In genomic region chr8:39297548-39298306, GRCm38 (mm10) we compare ENCODE assay signal across 9 mouse cellular contexts.
DNase-seq lines count a peak whose midpoint lies in the region; ATAC-seq and TF ChIP-seq lines count a peak whose summit lies in the region.
"Had no signal": no experiment of that assay in that cellular context is flagged by ENCODE, and none has a peak within 500 bp of the region (broad histone marks: within the 10 kb centered on the region; RNA-seq: fewer than 3 reads in every experiment).

No protein-coding gene starts in this region.

- H3K9ac ChIP-seq in hindbrain, postnatal 0 days (replicated peaks; ENCODE audit: low read length): no peak overlapping the region
- no peak overlapping the region for H3K9ac ChIP-seq in kidney, postnatal 0 days (ENCODE audit: low read depth, low read length)
- H3K9ac ChIP-seq in midbrain, embryonic 11.5 days (ENCODE audit: low read length): no peak overlapping the region

- no peaks in the 10 kb centered on the region for H3K9me3 ChIP-seq in hindbrain, embryonic 10.5 days
- no peaks in the 10 kb centered on the region for H3K9me3 ChIP-seq in hindbrain, postnatal 0 days (ENCODE audit: low read length)
- H3K9me3 ChIP-seq in embryonic facial prominence, embryonic 10.5 days: no peaks in the 10 kb centered on the region
- H3K9me3 ChIP-seq in kidney, postnatal 0 days (replicated peaks; ENCODE audit: low read length): no peaks in the 10 kb centered on the region
- no peaks in the 10 kb centered on the region for H3K9me3 ChIP-seq in midbrain, embryonic 11.5 days (ENCODE audit: control insufficient read depth, low read length)

- no peaks in the 10 kb centered on the region for H3K27me3 ChIP-seq in hindbrain, embryonic 10.5 days (ENCODE audit: insufficient read depth, poor library complexity, severe bottlenecking)
- no peaks in the 10 kb centered on the region for H3K27me3 ChIP-seq in hindbrain, postnatal 0 days (ENCODE audit: insufficient read depth, low read length)
- no peaks in the 10 kb centered on the region for H3K27me3 ChIP-seq in embryonic facial prominence, embryonic 10.5 days (replicated peaks; ENCODE audit: low read depth, poor library complexity, severe bottlenecking)
- no peaks in the 10 kb centered on the region for H3K27me3 ChIP-seq in kidney, postnatal 0 days (ENCODE audit: insufficient read depth, low read length)
- no peaks in the 10 kb centered on the region for H3K27me3 ChIP-seq in midbrain, embryonic 11.5 days (ENCODE audit: control insufficient read depth, insufficient read depth, low read length)

- no peak overlapping the region for H3K4me2 ChIP-seq in hindbrain, postnatal 0 days (ENCODE audit: low read depth, low read length)
- peak overlapping the region; percentile 45 for H3K4me2 ChIP-seq in kidney, postnatal 0 days (ENCODE audit: low read length)
- H3K4me2 ChIP-seq in midbrain, embryonic 11.5 days: peak overlapping the region; percentile 8; the same call in 1 of the 2 replicates

- H3K4me3 ChIP-seq in hindbrain, embryonic 10.5 days: 0 out of 2 replicates have a peak overlapping the region, but pooled peaks have one; percentile 6
- H3K4me3 ChIP-seq in hindbrain, postnatal 0 days (ENCODE audit: low read length): no peak overlapping the region
- peak overlapping the region; percentile 36 for H3K4me3 ChIP-seq in embryonic facial prominence, embryonic 10.5 days
- no peak overlapping the region; the same call in 1 of the 2 replicates for H3K4me3 ChIP-seq in kidney, postnatal 0 days (replicated peaks; ENCODE audit: low read depth, low read length)
- H3K4me3 ChIP-seq in midbrain, embryonic 11.5 days (ENCODE audit: low read depth, low read length): no peak overlapping the region; the same call in 1 of the 2 replicates

- no peak for TF ChIP-seq CTCF in hindbrain, postnatal 0 days (IDR thresholded peaks at IDR 0.05; ENCODE audit: low read depth)
- no peak for TF ChIP-seq CTCF in kidney, postnatal 0 days (IDR thresholded peaks at IDR 0.05; ENCODE audit: low read depth)

- 28% methylated on average over 12 of the region's 12 CpGs for WGBS in hindbrain, embryonic 10.5 days
- 30% methylated on average over 12 of the region's 12 CpGs for WGBS in hindbrain, postnatal 0 days
- WGBS in embryonic facial prominence, embryonic 10.5 days: 22% methylated on average over 12 of the region's 12 CpGs
- 6% methylated on average over 12 of the region's 12 CpGs for WGBS in kidney, postnatal 0 days
- WGBS in midbrain, embryonic 11.5 days: 20% methylated on average over 12 of the region's 12 CpGs

- no peak overlapping the region for H3K27ac ChIP-seq in hindbrain, embryonic 10.5 days
- H3K27ac ChIP-seq in hindbrain, postnatal 0 days: no peak overlapping the region
- H3K27ac ChIP-seq in embryonic facial prominence, embryonic 10.5 days (replicated peaks): no peak overlapping the region
- peak overlapping the region; percentile 4; the same call in 1 of the 2 replicates for H3K27ac ChIP-seq in kidney, postnatal 0 days
- no peak overlapping the region for H3K27ac ChIP-seq in midbrain, embryonic 11.5 days (ENCODE audit: low read depth, low read length)

- no peak for ATAC-seq in hindbrain, postnatal 0 days
- ATAC-seq in kidney, postnatal 0 days (replicated peaks; ENCODE audit: low FRiP score, low read depth): no peak
- ATAC-seq in midbrain, embryonic 11.5 days (ENCODE audit: low FRiP score): 0 out of 2 replicates have a peak, but pooled peaks have one; percentile 46

- H3K36me3 ChIP-seq in hindbrain, embryonic 10.5 days: no peaks in the 10 kb centered on the region
- H3K36me3 ChIP-seq in hindbrain, postnatal 0 days (ENCODE audit: insufficient read depth, low read length): no peaks in the 10 kb centered on the region
- H3K36me3 ChIP-seq in embryonic facial prominence, embryonic 10.5 days (replicated peaks): no peaks in the 10 kb centered on the region
- no peaks in the 10 kb centered on the region for H3K36me3 ChIP-seq in kidney, postnatal 0 days (ENCODE audit: insufficient read depth, low read length)
- no peaks in the 10 kb centered on the region for H3K36me3 ChIP-seq in midbrain, embryonic 11.5 days (ENCODE audit: control insufficient read depth, insufficient read depth, low read length)

- DNase-seq in hindbrain, embryonic 10.5 days (ENCODE audit: low spot score): peak; percentile 3
- no peak for DNase-seq in hindbrain, postnatal 0 days (ENCODE audit: low spot score)
- DNase-seq in embryonic facial prominence, embryonic 10.5 days (ENCODE audit: low spot score): peak; percentile 11
- peak; percentile 64 for DNase-seq in kidney, postnatal 0 days (ENCODE audit: low spot score)
- DNase-seq in midbrain, embryonic 11.5 days (ENCODE audit: low spot score, missing footprints): no peak
- DNase-seq in Muller cell, postnatal 12 days (ENCODE audit: inconsistent ontology term): no peak
- DNase-seq in layer of hippocampus, adult 9-10 months (ENCODE audit: low spot score): no peak
- no peak for DNase-seq in layer of hippocampus, postnatal 14 days (ENCODE audit: low spot score in 2 of 2)
- DNase-seq: adrenal gland, postnatal 25 days had no signal

- H3K4me1 ChIP-seq in hindbrain, embryonic 10.5 days (replicated peaks): 0 out of 2 replicates have a peak, but pooled peaks cover 5% of the 10 kb centered on the region
- no peaks in the 10 kb centered on the region for H3K4me1 ChIP-seq in hindbrain, postnatal 0 days (ENCODE audit: insufficient read depth, low read length)
- peaks cover 6% of the 10 kb centered on the region for H3K4me1 ChIP-seq in embryonic facial prominence, embryonic 10.5 days
- H3K4me1 ChIP-seq in kidney, postnatal 0 days (replicated peaks; ENCODE audit: insufficient read depth, low read length): no peaks in the 10 kb centered on the region
- H3K4me1 ChIP-seq in midbrain, embryonic 11.5 days (ENCODE audit: control insufficient read depth, insufficient read depth, low read length): no peaks in the 10 kb centered on the region

Comparison
In these comparisons a context has a peak if more than half of its experiments do, and no peak if none do; other contexts are left out.
1. DNase-seq: peak in hindbrain, embryonic 10.5 days (single experiment), embryonic facial prominence, embryonic 10.5 days (single experiment) and kidney, postnatal 0 days (single experiment); none in hindbrain, postnatal 0 days (single experiment), midbrain, embryonic 11.5 days (single experiment), Muller cell, postnatal 12 days (single experiment), layer of hippocampus, adult 9-10 months (single experiment) and layer of hippocampus, postnatal 14 days (0 of 2).
2. H3K4me3 ChIP-seq: peak in hindbrain, embryonic 10.5 days (single experiment) and embryonic facial prominence, embryonic 10.5 days (single experiment); none in hindbrain, postnatal 0 days (single experiment), kidney, postnatal 0 days (single experiment) and midbrain, embryonic 11.5 days (single experiment).